Mouse (Mus musculus): ENCODE measurements around the gene Olfr1362. TPM values are rescaled to one million over a fixed set of nuclear protein-coding genes. Genes with fewer than 3 reads are reported as not detected.

The Olfr1362 gene
- not detected for total RNA-seq (2021)
- long read RNA-seq, result 0 reads

DNA sequence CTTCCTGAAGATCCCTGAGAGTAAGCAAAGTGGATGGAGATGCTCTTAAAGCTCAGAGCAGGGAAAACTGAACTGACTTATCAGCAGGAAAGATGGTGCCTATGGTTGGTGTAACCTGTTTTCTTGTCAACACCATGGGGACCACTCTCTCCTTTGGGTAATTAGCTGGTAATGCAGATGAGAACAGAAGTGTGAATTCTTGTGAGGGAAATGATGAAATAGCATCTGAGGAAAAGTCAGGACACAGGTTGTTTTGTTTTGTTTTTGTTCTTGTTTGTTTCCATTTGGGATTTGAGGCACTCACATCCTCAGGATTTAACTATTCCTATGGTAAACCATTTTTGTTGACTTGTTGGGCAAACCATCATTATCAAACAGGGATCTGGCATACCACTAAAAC is at the start of gene Olfr1362:
Olfr1362 (minus strand) TSS at position 101 of the 400 bp plus-strand sequence.
- DNase-seq (ENCODE audit: low spot score in 2 of 2), result no peak

DNA sequence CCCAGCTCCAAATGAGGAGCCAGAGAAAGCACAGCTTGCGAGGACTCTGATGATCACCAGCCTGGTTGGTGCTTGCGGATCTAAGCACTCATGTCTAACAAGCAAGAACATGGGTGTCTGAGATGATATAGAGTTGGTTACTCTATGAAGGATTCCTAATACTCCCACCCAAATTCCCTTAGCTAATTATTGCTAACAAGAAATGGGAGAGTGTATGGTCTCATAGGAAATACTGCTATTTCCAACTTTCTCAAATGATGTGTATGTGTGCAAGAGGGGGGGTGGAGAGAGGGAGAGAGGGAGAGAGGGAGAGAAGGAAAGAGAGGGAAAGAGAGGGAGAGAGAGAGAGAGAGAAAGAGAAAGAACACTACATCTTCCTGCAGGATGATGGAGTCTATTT is 49.5 kb upstream of the Olfr1362 start, which contains the start of gene Olfr1361:
Olfr1361 (minus strand) TSS at position 101 of the 400 bp plus-strand sequence.
- DNase-seq (ENCODE audit: low spot score in 2 of 2), result no peak

DNA sequence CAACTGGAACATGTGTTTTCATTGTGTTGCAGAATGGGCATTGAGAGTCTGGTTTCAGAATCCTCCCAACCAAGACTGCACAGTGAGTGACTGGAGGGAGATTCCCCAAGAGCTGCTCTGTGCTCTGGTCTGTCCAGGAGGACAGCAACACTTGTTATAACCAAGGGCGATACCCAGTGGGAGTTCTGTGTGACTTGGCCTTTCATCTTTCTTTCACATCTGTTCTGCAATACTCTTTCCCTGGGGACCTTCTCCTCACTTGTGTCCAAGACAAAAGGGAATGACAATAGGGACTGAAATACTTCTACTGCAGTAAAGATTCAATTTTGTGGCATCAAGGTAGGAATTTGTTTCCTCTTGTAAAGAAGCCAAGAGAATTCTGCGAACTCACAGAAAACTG is 28.6 kb upstream of the Olfr1362 start, which contains the start of gene Olfr11:
Olfr11 (minus strand) TSS at position 101 of the 400 bp plus-strand sequence.
- DNase-seq (ENCODE audit: low spot score in 2 of 2), result no peak

GRCm38 (mm10) chr13:21591618-21592017 is 22.2 kb downstream of the Olfr1362 start:
- no peak for DNase-seq (ENCODE audit: low spot score in 2 of 2)

GRCm38 (mm10) chr13:21581659-21582058 is 32.2 kb downstream of the Olfr1362 start, which contains the start of gene Olfr1364:
Olfr1364 (minus strand) TSS chr13:21581759.
- no peak for DNase-seq (ENCODE audit: low spot score in 2 of 2)

Other genes starting within 250 kb of the Olfr1362 start
- gene Zkscan3, start 211.3 kb downstream of the Olfr1362 start, total RNA-seq (2021), result 10 to 100 TPM; 41.7 to 42.0 TPM
- gene Pgbd1, start 173.0 kb downstream of the Olfr1362 start, total RNA-seq (2021), result 1 to 10 TPM; 1.4 to 1.7 TPM
- 10 to 100 TPM; 26.9 to 29.4 TPM for gene Zscan26, start 160.3 kb downstream of the Olfr1362 start, total RNA-seq (2021)
- gene Nkapl, start 145.5 kb downstream of the Olfr1362 start, total RNA-seq (2021), result 1 to 10 TPM; 1.0 to 1.2 TPM
- 1 to 10 TPM; 6.6 to 7.9 TPM for gene Zkscan4, start 135.1 kb downstream of the Olfr1362 start, total RNA-seq (2021)
- gene Gm10065, start 134.6 kb downstream of the Olfr1362 start, total RNA-seq (2021), result not detected
- gene AK157302, start 118.8 kb downstream of the Olfr1362 start, total RNA-seq (2021), result 10 to 100 TPM; 16.0 to 17.7 TPM
- gene Gm11273, start 112.6 kb downstream of the Olfr1362 start, total RNA-seq (2021), result 10 to 100 TPM; 48.8 to 72.4 TPM
- gene Zkscan8, start 82.9 kb downstream of the Olfr1362 start, total RNA-seq (2021), result 10 to 100 TPM; 12.9 to 15.9 TPM
- gene Olfr1366, start 71.2 kb downstream of the Olfr1362 start, total RNA-seq (2021), result not detected
- gene Olfr1535, start 54.1 kb downstream of the Olfr1362 start, total RNA-seq (2021), result not detected
- gene Olfr1364, start 32.3 kb downstream of the Olfr1362 start, total RNA-seq (2021), result not detected
- not detected for gene Olfr11, start 28.5 kb upstream of the Olfr1362 start, total RNA-seq (2021)
- not detected for gene Olfr1361, start 49.4 kb upstream of the Olfr1362 start, total RNA-seq (2021)
- gene Olfr1360, start 63.4 kb upstream of the Olfr1362 start, total RNA-seq (2021), result not detected
- not detected for gene Olfr1359, start 84.1 kb upstream of the Olfr1362 start, total RNA-seq (2021)
- gene Hist1h2bl, start 102.1 kb upstream of the Olfr1362 start, total RNA-seq (2021), result 10 to 100 TPM; 55.7 to 83.1 TPM
- 10 to 100 TPM; 69.8 to 77.4 TPM for gene Hist1h2ai, start 102.4 kb upstream of the Olfr1362 start, total RNA-seq (2021)
- gene Hist1h3h, start 103.6 kb upstream of the Olfr1362 start, total RNA-seq (2021), result 100 to 1,000 TPM; 100 to 141 TPM
- 10 to 100 TPM; 17.6 to 20.3 TPM for gene Hist1h2bm, start 108.0 kb upstream of the Olfr1362 start, total RNA-seq (2021)
- 10 to 100 TPM; 22.7 to 23.3 TPM for gene Hist1h4j, start 121.0 kb upstream of the Olfr1362 start, total RNA-seq (2021)
- gene Hist1h4k, start 136.5 kb upstream of the Olfr1362 start, total RNA-seq (2021), result 100 to 1,000 TPM; 312 to 419 TPM
- 10 to 100 TPM; 27.8 to 28.5 TPM for gene Hist1h2ak, start 139.8 kb upstream of the Olfr1362 start, total RNA-seq (2021)
- gene Hist1h2bn, start 140.1 kb upstream of the Olfr1362 start, total RNA-seq (2021), result 10 to 100 TPM; 26.0 to 38.7 TPM
- 10 to 100 TPM; 33.1 to 44.1 TPM for gene Hist1h1b, start 166.6 kb upstream of the Olfr1362 start, total RNA-seq (2021)
- 100 to 1,000 TPM in 1 of 2 experiments, 10 to 100 TPM in 1; 85.1 to 110 TPM for gene Hist1h3i, start 169.3 kb upstream of the Olfr1362 start, total RNA-seq (2021)
- gene Hist1h2an, start 173.2 kb upstream of the Olfr1362 start, total RNA-seq (2021), result 10 to 100 TPM; 11.0 to 16.4 TPM
- 10 to 100 TPM; 22.4 to 23.5 TPM for gene Hist1h2bp, start 173.4 kb upstream of the Olfr1362 start, total RNA-seq (2021)
- 10 to 100 TPM; 52.8 to 66.3 TPM for gene Hist1h2bq, start 196.2 kb upstream of the Olfr1362 start, total RNA-seq (2021)
- 10 to 100 TPM; 36.4 to 41.0 TPM for gene Hist1h2ao, start 196.4 kb upstream of the Olfr1362 start, total RNA-seq (2021)
- 100 to 1,000 TPM; 214 to 219 TPM for gene Hist1h4m, start 197.7 kb upstream of the Olfr1362 start, total RNA-seq (2021)
- gene Hist1h4n, start 218.2 kb upstream of the Olfr1362 start, total RNA-seq (2021), result 10 to 100 TPM; 22.0 to 32.1 TPM
- 10 to 100 TPM; 67.2 to 82.7 TPM for gene Hist1h2ap, start 219.5 kb upstream of the Olfr1362 start, total RNA-seq (2021)
- gene Hist1h2br, start 219.7 kb upstream of the Olfr1362 start, total RNA-seq (2021), result 10 to 100 TPM; 52.5 to 64.9 TPM